Comparison of ENCODE assay signal across 8 mouse cellular contexts in the genomic region with DNA sequence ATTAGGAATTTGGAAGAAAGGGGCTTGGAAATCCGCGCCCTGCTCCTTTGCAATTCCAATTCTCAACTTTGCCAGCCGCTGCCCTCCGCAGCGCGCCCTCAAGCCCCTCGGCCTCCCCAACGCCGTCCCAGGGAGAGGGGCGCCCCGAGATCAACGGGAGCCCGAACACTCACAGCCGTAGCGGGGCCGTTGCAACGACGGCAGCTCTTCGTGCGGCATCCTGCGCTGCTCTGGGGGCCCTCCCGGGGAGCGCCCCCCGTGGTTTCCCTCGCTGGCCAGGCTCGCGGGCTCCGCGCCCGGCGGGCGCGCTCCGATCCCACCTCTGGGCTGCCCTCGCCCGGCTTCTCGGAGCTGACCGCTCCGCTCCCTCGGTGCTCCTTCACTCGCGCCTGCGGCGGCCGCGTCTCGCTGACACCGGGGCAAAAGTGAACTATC. TPM values are rescaled to one million over a fixed set of nuclear protein-coding genes. Genes with fewer than 3 reads are reported as not detected.
DNase-seq lines count a peak whose midpoint lies in the region; ATAC-seq and TF ChIP-seq lines count a peak whose summit lies in the region.

A gene (minus strand): TSS at position 432 of the 435 bp plus-strand sequence.

- peak; percentile 74 for ATAC-seq in midbrain, embryonic 14.5 days (ENCODE audit: low FRiP score, low TSS enrichment)

- under 1% methylated on average over 47 of the region's 48 CpGs for WGBS in midbrain, embryonic 14.5 days

- peak within 1 kb of the TSS; percentile 95 for H3K27ac ChIP-seq in layer of hippocampus, adult 2 months
- no peak within 1 kb of the TSS for H3K27ac ChIP-seq in embryonic fibroblast, embryonic 13.5 days (ENCODE audit: insufficient read depth, low read length)
- peak within 1 kb of the TSS; percentile 26; the same call in 1 of the 2 replicates for H3K27ac ChIP-seq in midbrain, embryonic 14.5 days (replicated peaks; ENCODE audit: low read depth, low read length)

- no peaks in the 10 kb centered on the region for H3K4me1 ChIP-seq in embryonic fibroblast, embryonic 13.5 days (ENCODE audit: control insufficient read depth, insufficient read depth, low read length)
- peaks cover 17% of the 10 kb centered on the region for H3K4me1 ChIP-seq in midbrain, embryonic 14.5 days (ENCODE audit: control insufficient read depth, insufficient read depth, low read length)

- no peaks in the 10 kb centered on the region for H3K9me3 ChIP-seq in midbrain, embryonic 14.5 days (ENCODE audit: control insufficient read depth, low read length)

- no peak for TF ChIP-seq POLR2A in embryonic fibroblast, embryonic 13.5 days (IDR thresholded peaks at IDR 0.05; ENCODE audit: low read depth, low read length)

- no peaks in the 10 kb centered on the region for H3K36me3 ChIP-seq in midbrain, embryonic 14.5 days (ENCODE audit: control insufficient read depth, insufficient read depth, low read length)

- H3K9ac ChIP-seq in midbrain, embryonic 14.5 days (replicated peaks; ENCODE audit: low read length), result peak within 1 kb of the TSS; percentile 66

- peak within 1 kb of the TSS; percentile 96 for H3K4me3 ChIP-seq in layer of hippocampus, adult 2 months
- H3K4me3 ChIP-seq in embryonic fibroblast, embryonic 13.5 days (ENCODE audit: insufficient read depth, low read length), result peak within 1 kb of the TSS; percentile 55
- H3K4me3 ChIP-seq in midbrain, embryonic 14.5 days (replicated peaks; ENCODE audit: low read depth, low read length), result peak within 1 kb of the TSS; percentile 65

- peak within 1 kb of the TSS; percentile 95 for H3K4me2 ChIP-seq in midbrain, embryonic 14.5 days (ENCODE audit: low read length)

- no peak for TF ChIP-seq CTCF in layer of hippocampus, adult 2 months (conservative IDR thresholded peaks at IDR 0.05)
- TF ChIP-seq CTCF in embryonic fibroblast, embryonic 13.5 days (IDR thresholded peaks at IDR 0.05; ENCODE audit: borderline replicate concordance, insufficient read depth, low read length), result no peak

- H3K27me3 ChIP-seq in midbrain, embryonic 14.5 days (ENCODE audit: control insufficient read depth, insufficient read depth, low read length), result no peaks in the 10 kb centered on the region

- no peak for DNase-seq in layer of hippocampus, adult 2 months (ENCODE audit: low spot score in 2 of 2)
- no peak for DNase-seq in layer of hippocampus, adult 11-12 months (ENCODE audit: low spot score)
- no peak for DNase-seq in adrenal gland, adult 8-10 months
- DNase-seq in layer of hippocampus, postnatal 10 days (ENCODE audit: low spot score in 2 of 2), result no peak
- no peak for DNase-seq in midbrain, embryonic 14.5 days
- DNase-seq in cerebellum, adult 11 months, result no peak
- no peak for DNase-seq in right cerebral cortex, adult 2 months (ENCODE audit: low spot score in 2 of 2)

RNA-seq across cellular contexts. Expression of the gene that starts here (rescaled TPM):
- 10 to 100 TPM; 95.2 to 97.7 TPM for total RNA-seq in layer of hippocampus, adult 2 months (2021)
- total RNA-seq in adrenal gland, adult 8-10 months (2022), result 100 to 1,000 TPM; 141 to 294 (median 213) TPM
- 3.4 and 7.4 TPM in 2 replicates for polyA plus RNA-seq in embryonic fibroblast, embryonic 13.5 days (2011; ENCODE audit: insufficient read length, low read depth, missing spikeins)
- total RNA-seq in layer of hippocampus, postnatal 10 days (2021), result 10 to 100 TPM; 29.0 to 31.0 TPM
- polyA plus RNA-seq in midbrain, embryonic 14.5 days (2014; fragmentation: Nextera tagmentation; extraction: Ambion mirVana), result 2.6 and 4.8 TPM in 2 replicates
